Mouse (Mus musculus): ENCODE data around the gene AI481877.
"Not testable (repeated sequence)": the region's sequence is repeated elsewhere in the genome, so short reads cannot be mapped to it uniquely, and the experiment has no call there.

Gene AI481877

DNA sequence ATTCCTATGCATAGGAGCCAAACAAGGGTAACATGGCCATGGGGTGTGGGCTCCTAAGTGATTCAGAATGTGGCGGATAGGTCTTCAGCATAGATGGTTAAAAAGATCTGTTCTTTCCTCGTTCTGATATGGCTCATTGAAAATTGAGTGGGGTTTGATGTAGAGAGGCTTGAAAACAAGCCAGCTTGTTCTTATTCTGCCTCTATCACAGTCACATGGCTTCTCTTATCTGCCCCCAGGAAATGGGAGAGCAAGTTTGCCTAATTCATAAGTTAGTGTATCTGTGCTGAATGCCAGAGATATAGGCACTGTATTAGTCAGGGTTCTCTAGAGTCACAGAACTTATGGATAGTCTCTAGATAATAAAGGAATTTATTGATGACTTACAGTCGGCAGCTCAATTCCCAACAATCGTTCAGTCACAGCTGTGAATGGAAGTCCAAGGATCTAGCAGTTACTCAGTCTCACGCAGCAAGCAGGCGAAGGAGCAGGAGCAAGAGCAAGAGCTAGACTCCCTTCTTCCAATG is at the start of gene AI481877:
Gene AI481877 (minus strand): TSS at position 477 of the 527 bp plus-strand sequence.
- not testable (repeated sequence) for DNase-seq (ENCODE audit: low spot score in 2 of 2)

GRCm38 (mm10) chr4:59188474-59188801 is 49.7 kb upstream of the AI481877 start:
- no peak for DNase-seq (ENCODE audit: low spot score in 2 of 2)

DNA sequence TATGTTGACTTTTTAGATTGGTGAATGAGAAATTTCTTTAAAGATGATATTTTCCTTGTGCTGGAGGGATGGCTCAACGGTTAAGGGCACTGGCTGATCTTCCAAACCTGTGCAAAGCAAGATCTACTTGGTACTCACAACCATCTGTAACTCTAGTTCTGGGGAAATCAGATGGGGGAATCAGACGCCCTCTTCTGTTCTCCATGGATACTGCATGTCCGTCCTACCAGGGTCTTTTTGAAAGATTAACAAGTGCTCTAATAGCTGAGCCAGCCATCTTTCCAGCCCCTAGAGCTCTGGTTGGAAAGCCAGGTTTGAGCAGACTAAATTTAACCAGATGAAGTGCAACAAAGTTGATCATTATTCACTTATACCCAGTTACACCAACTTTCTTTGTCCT is 48.5 kb upstream of the AI481877 start:
- no peak for DNase-seq (ENCODE audit: low spot score in 2 of 2)

DNA sequence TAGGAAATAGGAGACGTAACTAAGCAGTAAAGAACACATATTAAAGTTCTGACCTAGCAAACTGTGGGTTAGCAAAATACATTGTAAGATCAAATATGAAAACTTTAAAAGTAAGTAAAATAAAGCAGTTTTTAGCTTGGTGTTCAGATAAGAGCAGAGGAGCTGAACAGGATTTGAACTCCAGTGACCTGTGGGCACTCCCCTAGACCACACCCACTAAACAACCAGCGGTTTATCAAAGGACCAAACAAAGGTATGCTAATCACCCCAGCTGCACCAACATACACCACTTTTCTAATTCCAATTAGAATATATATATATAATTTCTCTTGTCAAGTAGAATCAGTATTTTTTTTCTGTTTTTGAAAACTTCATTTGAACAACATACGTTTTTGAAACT is 46.9 kb upstream of the AI481877 start:
- DNase-seq (ENCODE audit: low spot score in 2 of 2): no peak

- no peak for DNase-seq (ENCODE audit: low spot score in 2 of 2)
Measured at GRCm38 (mm10) chr4:59181320-59182271, 42.8 kb upstream of the AI481877 start.

DNA sequence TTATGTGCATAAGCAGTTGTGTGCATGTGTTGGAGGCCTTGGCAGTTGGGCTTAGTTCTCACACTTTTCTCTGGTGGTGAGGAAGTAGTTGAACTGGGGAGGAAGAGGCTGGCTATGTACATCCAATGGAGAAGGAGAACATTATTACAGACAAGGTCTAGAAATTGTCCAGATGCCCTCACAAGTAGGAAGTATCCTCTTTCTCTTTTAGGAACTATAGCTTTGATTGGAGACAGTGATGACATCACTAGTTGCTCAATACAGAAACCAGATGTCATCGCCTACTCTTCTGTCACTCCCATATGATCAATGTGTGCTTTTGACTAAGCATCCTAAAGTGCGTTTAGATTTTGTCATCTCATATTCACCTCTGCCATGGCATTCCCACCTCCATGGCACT is 38.8 kb upstream of the AI481877 start:
- DNase-seq (ENCODE audit: low spot score in 2 of 2): no peak

DNA sequence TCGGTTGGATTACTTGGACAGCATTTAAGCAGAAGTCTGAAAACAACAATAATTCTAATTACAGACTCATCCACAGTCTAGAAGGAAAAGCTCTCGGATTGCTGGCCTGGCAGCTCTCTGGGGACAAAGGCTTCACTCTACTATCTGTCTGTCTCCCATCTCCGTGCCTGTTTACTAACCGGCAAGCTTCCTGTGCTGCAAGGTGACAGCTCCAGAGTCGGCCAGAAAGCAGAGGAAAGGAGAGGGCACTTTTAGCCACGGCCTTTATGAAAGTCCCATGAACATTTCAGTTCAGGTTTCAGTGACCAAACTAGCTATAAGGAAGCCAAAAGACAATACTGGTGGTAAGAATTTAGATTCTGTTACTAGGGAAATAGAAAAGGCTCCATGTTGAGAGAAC is 37.1 kb upstream of the AI481877 start:
- DNase-seq (ENCODE audit: low spot score in 2 of 2): no peak

- DNase-seq (ENCODE audit: low spot score in 2 of 2): no peak
Measured at GRCm38 (mm10) chr4:59175003-59175402, 36.2 kb upstream of the AI481877 start.

- DNase-seq (ENCODE audit: low spot score in 2 of 2): no peak
Measured at GRCm38 (mm10) chr4:59173181-59173922, 34.6 kb upstream of the AI481877 start.

DNA sequence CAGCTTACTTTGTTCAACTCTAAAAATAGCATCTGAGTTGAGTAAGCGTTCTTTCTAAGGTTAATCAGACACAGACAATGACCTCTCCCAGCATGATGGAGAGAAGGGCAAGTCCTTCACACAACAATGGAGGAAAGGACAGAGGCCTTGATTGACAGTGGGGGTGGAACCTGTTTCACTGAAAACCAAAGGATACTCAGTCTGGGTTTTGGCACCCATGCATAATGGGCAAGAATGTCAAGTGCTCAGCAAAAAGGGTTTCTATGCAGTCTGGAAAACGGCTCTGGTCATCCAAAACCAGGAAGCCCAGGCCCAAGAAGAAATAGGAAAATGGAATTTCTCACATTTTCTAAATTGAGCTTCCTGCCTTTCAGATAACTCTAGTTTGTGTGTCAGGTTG is 33.8 kb upstream of the AI481877 start:
- no peak for DNase-seq (ENCODE audit: low spot score in 2 of 2)

DNA sequence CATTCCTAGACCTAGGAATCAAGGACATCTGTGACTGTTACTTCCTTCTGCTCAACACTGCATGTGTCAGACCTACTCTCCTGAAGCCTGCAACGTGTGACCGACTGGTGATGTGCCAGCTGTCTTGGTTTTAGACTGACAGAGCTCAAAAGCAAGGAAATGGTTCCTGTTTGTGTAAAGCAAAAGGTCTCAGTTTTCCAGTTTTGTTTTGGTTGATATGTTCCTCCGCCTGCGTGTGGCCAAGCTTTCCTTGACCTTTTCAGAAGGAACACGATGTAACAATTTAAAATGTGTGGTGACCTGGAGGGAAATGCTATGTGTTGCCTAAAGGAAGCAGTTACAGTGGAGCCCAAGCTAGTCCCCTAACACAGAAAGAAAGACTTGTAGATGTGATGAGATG is 31.2 kb upstream of the AI481877 start:
- DNase-seq (ENCODE audit: low spot score in 2 of 2): no peak

DNA sequence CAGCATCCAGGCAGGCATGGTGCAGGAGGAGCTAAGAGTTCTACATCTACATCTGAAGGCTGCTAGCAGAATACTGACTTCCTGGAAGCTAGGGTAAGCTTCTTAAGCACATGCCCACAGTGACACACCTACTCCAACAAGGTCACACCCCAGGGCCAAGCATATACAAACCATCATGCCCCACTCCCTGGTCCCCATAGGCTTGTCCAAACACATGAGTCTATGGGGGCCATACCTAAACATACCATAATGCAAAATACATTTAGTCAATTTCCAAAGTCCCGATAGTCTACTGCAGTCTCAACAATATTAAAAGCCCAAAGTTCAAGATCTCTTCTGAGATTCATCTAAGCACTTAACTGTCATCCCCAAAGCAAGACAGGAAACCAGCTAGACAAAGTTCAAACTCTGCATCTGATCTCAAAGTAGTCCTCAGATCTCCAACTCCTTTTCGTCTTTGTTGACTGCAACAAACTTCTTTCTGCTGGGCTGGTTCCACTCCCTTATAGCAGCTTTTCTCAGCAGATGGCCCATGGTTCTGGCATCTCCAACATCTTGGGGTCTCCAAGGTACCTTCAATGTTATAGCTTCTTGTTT is 28.6 kb upstream of the AI481877 start:
- DNase-seq (ENCODE audit: low spot score in 2 of 2): no peak

DNA sequence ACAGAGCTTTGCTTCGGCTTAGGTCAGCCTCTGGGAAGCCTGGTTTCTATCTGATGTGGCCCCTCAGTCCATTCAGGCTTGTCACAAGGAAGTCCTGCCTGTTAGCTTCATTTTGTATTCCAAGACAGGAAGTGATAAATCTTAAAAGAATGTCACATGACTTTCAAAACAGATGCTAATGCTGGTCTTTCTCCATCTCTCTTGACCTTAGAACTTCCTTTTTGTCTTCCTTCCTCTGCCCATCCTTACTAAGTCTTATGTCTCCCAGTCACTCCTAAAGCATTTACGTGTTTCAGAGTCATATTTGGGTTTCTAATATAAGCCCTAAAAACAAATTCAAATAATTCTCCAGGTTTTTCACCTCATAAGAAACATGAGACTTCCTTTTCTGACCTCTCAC is 25.3 kb upstream of the AI481877 start:
- DNase-seq (ENCODE audit: low spot score in 2 of 2): no peak

DNA sequence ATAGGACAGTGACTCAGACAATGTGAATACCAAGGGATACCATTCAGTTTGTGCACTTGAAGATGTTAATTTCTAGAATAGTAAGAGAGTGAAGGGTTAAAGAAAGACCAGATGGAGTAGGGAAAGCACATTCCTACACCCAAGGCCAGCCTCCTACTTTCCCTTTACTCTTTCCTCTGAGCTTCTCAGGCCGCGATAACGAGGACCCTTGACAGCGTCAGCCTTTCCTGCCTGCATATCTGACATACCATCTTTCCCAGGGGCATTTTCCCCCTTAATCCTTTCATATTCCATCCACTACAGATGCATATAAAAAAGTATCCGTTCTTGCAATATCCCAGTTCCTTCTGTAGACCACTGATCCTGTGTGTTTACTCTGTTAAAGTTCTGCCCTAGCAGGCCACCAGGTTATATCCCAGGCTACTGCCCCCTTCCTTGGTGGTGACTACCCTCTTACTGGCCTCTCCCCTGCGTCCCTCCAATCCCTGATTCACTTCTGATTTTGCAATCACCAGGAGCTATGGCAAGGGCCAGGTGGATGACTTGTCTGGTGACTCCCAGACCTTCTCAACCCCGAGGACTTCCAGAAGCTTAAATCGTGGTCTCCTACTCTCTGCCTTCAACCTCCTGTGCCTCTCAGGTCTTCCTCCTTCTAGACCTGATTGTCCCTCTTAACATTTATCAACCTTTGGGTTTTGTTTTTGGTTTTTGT is 22.3 kb upstream of the AI481877 start:
- DNase-seq (ENCODE audit: low spot score in 2 of 2): no peak

DNA sequence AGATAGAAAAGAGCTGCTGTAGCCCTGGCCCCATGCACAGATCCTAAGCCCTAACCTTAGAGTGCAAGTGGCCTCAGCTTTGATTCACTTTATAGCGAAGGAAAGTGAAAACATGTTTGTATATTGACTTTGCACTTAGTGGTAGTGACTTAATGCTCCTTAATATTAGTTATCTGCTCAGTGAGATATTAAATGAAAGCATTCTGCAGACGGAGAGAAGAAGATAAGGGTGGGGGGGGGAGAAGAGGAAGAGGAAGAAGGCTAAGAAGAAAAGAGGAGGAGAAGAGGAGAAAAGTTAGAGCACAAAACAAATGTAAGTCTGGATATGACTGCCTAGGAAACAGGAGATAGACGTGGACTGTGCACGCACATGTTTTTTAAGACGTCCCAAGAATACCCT is 21.5 kb upstream of the AI481877 start:
- DNase-seq (ENCODE audit: low spot score in 2 of 2): no peak

GRCm38 (mm10) chr4:59157654-59158053 is 18.9 kb upstream of the AI481877 start:
- no peak for DNase-seq (ENCODE audit: low spot score in 2 of 2)

DNA sequence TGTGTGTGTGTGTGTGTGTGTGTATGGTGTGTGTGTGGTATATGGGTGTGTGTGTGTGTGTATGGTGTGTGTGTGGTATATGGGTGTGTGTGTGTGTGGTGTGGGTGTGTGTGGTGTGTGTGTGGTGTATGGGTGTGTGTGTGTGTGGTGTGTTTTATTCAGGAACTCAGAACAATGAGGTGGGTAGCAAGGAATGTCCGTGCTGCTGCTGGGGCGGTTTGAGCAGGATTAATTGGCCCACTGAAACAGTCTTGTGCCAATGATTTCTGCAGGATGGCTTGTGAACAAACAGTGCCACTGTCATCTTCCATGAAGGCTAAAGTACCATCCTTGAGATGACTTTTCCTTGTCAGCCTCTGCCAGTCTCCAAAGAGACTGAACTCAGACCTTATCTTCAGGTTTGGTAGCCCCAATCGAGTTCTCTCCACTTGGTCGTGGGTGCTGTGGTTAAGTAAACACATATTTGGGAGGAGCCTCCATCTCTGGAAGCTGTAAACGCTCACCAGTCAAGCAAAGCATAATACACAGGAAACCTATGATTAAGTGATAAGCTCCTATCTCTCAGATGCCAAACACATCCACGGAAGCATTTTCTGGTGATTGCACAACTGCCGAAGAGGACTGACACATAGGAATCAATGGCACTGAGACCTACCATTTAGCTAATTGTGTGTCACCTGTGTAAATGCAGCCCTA is 18.3 kb upstream of the AI481877 start:
- no peak for DNase-seq (ENCODE audit: low spot score in 2 of 2)

GRCm38 (mm10) chr4:59151953-59152352 is 13.2 kb upstream of the AI481877 start:
- DNase-seq (ENCODE audit: low spot score in 2 of 2): no peak

DNA sequence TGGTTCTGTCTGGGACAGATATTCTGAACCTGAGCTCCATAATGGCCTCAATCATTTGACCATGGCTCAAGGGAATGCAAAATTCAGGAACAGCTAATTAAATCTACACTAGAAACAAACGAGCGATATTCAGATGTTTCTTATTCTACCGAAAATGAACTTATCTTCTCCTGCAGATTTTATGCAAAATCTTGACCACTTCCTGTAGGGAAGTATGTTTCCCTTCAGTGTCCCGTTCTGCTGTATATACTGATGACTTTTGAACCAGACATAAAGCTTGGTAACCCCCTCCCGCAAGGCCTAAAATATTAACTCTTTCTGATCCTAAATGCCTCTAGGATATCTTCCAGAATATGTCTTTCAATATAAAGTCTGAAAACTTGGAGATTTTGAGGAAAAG is 12.1 kb upstream of the AI481877 start:
- no peak for DNase-seq (ENCODE audit: low spot score in 2 of 2)

GRCm38 (mm10) chr4:59149043-59149442 is 10.3 kb upstream of the AI481877 start:
- DNase-seq (ENCODE audit: low spot score in 2 of 2): no peak

DNA sequence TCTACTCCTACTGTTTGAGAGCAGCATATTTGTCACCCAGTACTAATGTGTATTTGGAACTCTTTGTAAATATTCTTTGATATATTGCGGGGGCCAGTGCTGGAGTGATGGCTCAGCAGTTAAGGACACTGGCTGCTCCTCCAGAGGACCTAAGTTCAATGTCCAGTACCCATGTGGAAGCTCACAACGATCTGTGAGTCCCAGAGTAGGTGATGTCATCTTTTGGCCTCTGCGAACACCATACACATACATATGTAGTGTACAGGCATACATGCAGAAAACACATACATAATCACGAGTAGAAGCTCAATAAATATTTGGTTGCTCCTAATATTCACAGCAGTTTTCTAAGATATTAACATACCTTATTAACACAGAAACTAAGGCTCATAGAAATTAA is 9.8 kb downstream of the AI481877 start:
- DNase-seq (ENCODE audit: low spot score in 2 of 2): no peak
